Mouse (Mus musculus): ENCODE results near the gene Nabp2. TPM values are rescaled to one million over a fixed set of nuclear protein-coding genes. Genes with fewer than 3 reads are reported as not detected.

Gene Nabp2
- 29.8 and 32.6 TPM in 2 replicates for polyA plus RNA-seq (2012; rRNA removed)

DNA sequence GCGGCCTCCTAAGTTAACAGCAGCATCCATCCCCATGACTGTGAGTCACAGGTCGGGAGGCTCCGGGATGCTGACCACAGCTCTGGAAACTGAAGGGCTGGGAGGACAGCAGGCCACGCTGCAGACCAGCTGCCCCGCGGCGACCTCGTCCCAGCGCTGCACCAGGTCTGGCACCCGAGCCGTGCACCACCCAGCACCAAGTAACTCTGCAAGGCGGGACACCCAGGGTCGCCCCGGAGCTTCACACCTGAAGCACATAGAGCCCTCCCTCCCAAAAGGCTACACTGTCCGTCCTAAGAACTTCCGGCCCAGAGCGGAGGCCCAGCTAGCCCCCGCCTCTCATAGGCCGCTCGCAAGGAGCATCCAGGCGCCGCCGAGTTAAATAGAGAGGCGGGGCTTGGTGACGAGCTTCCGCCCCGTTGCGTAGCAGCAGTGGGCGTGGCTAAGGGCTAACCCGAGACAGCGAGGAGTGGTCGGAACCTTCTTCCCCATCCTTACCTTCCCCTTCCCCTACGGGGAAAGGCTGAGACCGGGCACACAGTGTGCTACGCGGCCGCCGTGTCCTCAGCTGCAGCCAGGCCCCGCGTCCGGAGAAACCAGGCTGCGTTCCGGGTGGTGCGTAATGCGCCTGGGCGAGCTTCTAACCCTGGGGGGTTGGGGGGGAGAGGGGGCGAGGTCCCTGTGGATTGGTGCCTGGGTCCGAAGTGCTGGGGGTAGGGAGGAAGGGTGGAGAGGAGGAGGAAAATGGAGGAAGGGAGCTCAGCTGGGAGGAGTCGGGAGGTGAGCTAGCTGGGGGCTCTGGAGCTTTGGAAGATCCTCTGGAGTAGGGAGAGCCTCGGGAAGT, at the start of gene Nabp2, which contains the start of gene Rnf41:
Nabp2 (minus strand) TSS at position 282 of the 844 bp plus-strand sequence.
Rnf41 (plus strand) TSS at position 447 of the 844 bp plus-strand sequence.
- DNase-seq (ENCODE audit: low read depth), result peak; percentile 62

DNA sequence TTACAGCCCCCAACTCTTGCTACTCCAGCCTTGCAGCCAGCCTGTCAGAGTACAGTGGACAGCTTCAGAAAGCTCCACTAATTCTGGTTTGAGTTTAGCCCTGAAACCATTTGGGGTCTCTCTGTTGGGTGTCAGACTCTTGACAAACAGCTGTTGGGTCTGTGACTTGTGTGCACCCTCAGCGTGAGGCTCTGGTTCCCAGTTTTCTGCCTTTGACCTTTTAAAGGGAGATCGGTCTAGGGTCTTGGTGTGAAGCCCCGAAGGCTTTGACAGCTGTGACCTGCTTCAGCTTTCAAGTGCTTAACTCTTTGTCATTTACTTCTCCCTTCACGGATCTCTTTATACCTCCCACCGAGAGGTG, 49.0 kb upstream of the Nabp2 start:
- no peak for DNase-seq (ENCODE audit: low read depth)

DNA sequence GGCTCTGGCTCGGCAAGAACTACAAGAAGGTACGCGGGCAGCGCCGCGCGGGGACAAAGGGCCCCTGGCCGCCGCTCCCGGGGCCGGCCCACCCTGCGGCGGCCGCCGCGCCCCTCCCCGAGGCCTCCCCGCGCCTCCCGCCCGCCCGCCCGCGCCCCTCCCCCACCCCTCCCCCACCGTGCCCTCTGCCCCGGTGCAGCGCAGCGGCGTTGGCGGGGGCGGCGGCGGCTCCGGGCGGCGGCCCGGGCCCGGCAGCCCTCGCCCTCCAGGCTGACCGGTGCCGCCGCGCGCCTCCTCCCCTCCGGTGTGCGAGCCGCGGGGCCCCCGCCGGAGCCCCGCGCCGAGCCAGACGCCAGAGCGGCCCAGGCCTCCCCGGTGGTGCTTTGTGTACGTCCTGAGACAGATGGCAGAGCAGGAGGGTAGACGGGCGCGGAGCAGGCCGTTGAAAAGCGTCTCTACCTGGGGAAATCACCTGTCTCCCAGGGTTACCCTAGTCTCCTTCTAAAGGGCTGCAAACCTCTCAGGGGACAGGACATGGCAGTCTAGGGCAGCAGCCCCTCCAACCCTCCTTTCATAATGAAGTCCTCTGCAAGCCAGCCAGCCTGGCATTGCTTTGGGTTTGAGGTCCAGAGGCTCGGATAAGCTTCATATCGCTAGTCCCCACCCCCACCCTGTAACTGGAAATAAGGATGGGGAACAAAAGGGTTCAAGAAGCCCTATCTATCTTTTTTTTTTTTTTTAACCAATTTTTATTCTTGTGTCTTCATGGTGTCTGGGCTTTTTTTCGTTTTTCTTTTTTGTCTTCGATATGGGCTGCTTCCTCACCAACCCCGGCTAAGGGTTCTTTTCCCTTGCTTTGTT, 48.3 kb upstream of the Nabp2 start:
- DNase-seq (ENCODE audit: low read depth), result no peak

DNA sequence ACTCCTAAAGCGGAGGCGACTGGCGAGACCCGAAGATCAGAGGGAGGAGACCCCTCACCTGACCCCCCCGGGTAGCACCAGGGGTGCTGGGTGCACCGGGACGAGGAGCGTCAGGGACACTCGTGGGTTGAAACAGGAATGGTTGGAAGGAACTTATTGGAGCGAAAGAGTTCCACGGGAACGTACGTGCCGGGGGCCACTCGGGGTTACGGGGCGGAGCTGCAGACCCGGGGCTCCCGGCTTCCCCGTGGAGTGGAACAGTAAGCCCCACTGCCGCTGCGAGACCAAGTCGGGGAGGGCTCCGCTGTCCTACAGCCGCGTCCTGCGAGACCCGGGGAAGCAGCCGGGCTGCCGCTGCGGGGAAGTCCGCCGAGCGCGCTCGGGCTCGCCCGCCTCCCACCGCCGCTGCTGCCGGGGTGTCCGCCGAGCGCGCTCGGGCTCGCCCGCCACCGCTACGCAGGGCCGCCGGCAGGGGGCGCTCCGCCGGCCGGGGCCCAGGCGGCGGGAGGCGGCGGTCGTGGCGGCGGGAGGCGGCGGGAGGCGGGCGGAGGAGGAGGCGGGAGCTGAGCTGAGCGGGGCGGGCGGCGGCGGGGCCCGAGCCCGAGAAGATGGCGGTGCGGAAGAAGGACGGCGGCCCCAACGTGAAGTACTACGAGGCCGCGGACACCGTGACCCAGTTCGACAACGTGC, 47.6 kb upstream of the Nabp2 start, which contains the start of gene Smarcc2:
Smarcc2 (plus strand) TSS at position 530 of the 690 bp plus-strand sequence.
- DNase-seq (ENCODE audit: low read depth), result no peak

DNA sequence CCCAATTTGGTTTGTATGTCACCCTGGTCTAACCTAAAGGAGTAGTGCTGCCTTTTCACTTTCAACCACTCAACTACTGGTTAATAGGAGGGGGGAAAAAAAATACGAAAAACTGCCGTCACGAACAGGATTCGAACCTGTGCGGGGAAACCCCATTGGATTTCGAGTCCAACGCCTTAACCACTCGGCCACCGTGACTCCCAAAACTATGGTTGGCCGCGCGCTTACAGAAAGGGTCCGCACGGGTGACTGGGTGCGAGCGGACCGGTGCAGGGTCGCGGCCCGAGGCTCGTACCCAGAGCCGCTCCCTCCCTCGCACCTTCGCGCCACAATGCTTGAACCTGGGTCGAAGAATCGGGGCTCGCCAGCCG, 47.0 kb upstream of the Nabp2 start:
- DNase-seq (ENCODE audit: low read depth), result no peak

DNA sequence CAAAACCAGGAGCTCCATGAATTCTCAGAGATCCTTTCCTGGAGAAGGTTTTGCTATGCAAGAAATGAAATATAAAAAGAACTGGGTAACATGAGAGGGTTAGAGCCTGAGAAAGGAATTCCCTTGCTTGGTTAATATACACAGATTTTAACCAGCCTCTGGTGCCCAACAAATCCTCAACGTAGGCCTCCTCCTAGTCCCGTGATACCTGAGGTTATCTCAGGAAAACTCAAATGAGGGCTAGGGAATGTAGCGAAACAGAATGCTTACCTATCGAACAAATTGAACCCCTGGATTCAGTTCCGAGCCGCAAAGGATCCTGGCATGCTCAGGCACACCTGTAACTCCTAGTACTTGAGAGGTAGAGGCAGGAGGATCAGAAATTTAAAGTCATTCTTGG, 46.4 kb upstream of the Nabp2 start:
- no peak for DNase-seq (ENCODE audit: low read depth)

DNA sequence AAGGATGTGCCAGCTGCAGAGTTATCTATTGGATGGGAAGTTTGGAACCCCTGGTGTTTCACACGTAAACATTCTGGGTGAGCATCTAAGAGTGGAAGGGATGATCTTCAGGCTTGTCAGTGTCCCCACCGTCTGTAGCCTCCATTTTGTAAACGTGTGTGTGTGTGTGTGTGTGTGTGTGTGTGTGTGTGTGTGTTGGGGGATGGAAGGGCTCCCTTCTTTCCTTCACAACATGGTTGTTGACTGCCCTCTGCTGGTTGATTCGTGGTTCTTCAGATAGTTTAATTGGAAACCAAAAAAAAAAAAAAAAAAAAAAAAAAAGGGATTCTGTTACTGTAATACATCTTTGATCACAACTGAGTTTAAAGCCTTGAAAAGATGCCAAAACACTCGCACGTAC, 44.0 kb upstream of the Nabp2 start:
- no peak for DNase-seq (ENCODE audit: low read depth)

DNA sequence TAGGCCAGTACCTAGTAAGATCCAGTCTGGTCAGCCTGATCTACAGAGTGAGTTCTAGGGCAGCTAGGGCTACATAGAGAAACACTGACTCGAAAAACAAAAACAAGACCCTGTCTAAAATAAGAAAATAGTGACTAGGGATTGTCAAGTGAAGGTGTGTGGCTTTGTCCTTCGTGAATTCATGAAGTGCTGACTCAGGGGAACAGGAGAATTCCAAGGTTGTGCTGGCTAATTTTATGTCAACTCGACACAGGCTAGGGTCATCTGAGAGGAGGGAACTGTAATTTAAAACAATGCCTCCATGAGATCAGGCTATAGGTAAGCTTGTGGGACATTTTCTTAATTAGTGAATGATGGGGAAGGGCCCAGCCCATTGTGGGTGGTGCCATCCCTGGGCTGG, 43.2 kb upstream of the Nabp2 start:
- no peak for DNase-seq (ENCODE audit: low read depth)

DNA sequence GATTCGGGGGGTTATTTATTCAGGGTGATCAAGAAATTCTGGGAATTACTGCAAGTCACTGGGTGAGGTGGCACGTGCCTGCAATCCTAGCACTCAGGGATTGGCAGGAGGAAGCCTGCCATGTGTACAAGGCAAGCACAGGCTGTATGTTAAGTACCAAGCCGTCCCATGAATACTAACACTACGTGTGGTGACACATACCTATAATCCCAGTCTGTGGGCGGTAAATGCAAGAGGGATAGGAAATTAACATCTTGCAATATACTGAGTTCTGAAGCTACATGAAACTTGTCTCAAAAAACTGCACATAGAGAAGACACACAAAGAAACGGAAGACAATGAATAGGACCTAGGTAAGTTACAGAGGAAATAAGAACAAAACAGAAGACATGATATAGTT, 39.7 kb upstream of the Nabp2 start:
- DNase-seq (ENCODE audit: low read depth), result peak; percentile 92

DNA sequence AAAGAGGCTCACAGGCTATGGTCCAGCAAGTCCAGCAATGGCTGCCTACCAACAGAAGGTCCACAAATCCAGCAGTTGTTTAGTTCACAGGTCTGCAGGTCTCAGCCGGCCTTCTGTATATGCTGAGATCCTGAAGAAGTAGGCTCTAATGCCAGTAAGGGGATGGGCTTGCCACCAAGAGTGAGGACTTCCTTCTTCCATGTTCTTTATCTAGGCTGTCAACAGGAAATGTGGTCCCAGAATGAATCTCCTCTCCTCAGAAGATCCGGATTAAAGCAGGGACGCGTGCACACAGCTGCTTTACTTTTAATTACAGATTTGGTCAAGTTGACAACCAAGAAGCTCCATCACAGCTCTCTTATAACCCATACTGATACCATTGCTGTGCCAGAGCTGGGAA, 34.1 kb upstream of the Nabp2 start:
- DNase-seq (ENCODE audit: low read depth), result no peak

DNA sequence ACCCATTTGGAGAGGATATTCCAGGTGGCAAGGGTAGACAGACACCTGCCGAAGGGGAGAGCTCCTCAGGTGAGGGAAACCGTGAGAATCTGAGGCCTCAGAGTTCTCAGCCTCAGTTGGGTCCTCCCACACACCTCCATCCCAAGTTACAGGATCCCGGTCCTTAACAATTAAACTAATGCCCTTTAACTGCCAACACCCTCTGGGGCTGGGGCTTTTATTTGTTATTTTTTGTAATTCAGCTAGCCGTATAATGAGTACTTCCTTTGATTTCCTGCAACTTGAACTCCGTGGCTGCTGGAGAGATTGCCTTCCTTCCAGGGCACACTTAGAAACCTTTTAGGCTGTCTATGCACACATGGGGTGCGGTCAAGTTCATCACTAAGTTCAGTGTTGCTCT, 33.1 kb upstream of the Nabp2 start:
- no peak for DNase-seq (ENCODE audit: low read depth)

DNA sequence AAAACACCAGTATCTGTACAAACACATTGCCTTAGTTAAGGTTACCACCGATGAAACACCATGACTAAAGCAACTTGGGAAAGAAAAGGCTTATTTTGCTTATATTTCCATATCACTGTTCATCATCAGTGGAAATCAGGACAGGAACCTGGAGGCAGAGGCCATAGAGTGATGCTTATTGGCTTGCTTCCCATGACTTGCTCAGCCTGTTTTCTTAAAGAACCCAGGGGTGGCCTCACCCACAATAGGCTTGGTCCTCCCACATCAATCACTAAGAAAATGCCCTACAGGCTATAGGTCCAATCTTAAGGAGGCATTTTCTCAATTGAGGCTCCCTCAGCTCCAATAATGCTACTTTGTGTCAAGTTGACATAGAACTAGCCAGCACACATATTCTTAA, 31.4 kb upstream of the Nabp2 start:
- DNase-seq (ENCODE audit: low read depth), result no peak

DNA sequence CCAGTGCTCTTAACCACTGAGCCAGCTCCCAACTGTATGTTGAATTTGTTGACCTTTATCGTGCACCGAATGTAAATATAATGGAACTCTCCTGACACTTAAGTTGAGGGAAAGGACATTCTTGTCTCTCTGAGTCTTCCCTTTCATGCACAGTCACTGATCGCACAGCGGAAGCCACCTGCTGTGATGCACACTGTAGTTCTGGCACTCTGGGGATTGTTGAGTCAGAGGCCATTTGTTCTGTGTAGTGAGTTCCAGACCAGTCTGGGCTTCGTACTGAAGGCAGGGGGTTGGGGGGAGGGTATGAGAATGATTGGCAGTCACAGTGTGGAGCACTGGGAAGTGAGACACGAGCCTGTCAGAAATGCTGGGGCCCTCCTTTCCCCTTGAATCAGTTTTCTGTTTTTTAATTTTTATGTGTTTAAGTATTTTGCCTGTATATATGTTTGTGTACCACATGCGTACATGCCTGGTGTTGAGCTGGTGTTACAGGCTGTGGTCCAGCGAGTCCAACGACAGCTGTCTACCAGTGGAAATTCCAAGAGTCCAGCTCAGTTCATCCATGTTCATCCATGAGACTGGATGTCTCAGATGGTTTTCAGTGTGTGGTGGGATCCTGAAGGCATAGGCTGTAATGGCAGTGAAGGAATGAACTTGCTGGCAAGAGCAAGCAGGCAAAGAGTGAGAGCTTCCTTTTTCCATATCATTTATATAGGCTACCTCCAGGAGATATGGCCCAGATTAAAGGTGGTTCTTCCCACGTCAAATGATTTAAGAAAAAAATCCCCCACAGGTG, 30.2 kb upstream of the Nabp2 start:
- DNase-seq (ENCODE audit: low read depth), result no peak

DNA sequence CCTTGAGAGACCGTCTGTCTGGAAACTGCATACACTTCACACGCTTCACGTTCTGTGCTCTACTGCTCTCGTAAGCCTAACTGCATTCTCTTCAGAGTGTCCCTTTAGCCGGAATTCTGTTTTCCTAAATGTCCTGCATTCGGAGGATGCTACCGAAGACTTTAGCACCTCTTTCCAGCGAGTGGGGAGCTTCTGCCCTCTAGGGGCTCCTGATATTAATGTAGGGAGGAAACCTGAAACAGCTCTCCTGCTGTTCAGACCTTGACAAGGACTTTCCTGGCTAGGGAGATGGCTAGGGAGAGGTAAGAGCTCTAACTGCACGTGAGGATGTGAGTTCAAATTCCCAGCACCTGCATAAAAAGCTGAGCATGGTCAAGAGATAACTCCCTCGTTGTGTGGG, 29.1 kb upstream of the Nabp2 start:
- no peak for DNase-seq (ENCODE audit: low read depth)

DNA sequence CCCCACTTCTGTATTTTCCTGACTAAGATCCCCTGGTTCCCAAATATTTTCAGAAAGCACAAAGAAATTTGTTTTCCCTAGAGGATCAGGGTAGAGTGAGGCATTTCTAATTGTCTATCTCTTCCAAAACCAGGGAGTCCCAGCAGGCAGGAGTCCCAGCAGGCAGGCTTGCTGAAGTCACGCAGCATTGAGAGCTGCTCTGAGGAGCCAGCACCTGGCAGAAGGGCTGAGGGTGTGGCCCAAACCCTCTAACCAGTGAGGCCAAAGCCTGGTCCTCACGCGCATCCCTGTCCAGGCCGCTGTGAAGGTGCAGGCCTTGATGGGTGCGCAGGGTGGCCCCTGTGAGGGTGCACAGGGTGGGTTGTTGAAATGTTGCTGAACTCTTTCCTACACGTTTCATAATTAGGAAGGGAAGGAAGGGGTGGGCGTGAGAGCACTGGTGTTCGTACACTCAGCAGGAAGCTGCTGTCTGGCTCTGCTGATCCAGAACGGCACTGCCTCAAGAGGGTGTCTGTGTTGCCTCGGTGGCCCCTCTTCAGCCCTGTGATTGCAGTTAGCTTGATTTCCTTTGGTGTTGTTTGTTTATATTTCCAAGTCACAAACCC, 27.5 kb upstream of the Nabp2 start:
- DNase-seq (ENCODE audit: low read depth), result no peak

DNA sequence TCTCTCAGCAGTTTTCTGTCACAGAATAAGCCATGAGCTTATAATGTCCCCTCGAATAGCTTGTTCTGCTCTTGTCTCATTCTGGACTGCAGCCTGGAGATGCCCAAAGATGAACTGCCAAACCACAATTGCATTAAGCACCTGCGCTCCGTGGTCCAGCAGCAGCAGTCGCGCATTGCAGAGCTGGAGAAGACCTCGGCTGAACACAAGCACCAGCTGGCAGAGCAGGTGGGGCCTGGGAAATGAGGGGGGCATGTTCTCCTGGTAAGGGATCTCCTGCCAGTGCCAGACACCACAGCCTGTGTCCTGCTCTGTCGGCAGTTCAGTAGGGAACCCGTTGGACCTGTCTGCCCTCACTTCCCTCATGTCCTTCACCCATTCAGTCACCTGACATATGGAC, 25.1 kb upstream of the Nabp2 start:
- no peak for DNase-seq (ENCODE audit: low read depth)

DNA sequence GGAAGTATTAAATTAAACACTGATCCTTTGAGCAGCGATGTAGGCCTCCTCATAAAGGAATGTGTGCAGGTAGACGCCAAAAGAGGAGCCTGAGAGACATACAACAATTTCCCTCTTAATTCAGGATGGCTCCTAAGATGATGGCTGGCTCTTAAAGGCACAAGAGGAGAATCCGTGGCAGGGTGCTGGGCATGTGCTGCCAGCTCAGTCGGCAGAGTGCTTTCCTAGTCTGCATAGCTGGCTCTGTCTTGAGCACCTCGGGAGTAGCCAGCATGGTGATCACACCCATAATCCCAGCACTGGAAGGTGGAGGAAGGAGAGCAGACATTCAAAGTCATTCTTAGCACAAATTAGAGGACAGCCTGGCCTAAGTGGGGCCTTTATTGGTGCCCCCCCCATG, 24.6 kb upstream of the Nabp2 start:
- no peak for DNase-seq (ENCODE audit: low read depth)

DNA sequence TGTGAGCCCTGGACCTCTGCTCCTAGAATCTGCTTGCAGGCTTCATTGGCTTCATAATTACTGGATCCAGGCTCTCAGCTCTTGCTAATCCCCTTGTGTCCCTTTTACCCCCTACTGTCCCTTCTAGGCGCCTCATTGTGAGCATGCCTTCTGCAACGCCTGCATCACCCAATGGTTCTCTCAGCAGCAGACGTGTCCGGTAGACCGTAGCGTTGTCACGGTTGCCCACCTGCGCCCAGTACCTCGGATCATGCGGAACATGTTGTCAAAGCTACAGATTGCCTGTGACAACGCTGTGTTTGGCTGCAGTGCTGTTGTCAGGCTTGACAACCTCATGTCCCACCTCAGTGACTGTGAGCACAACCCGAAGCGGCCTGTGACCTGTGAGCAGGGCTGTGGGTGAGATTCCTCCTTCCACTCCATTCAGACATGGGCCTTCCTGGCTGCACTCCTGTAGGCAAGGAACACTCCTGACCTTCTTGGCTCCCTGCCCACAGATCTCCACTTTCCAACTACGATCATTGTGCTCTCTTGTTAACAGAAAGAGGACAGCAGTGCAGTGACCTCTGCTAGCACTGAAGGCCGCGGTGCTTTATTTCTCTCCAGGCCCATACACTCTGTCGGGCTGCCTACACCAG, 24.0 kb upstream of the Nabp2 start:
- no peak for DNase-seq (ENCODE audit: low read depth)

DNA sequence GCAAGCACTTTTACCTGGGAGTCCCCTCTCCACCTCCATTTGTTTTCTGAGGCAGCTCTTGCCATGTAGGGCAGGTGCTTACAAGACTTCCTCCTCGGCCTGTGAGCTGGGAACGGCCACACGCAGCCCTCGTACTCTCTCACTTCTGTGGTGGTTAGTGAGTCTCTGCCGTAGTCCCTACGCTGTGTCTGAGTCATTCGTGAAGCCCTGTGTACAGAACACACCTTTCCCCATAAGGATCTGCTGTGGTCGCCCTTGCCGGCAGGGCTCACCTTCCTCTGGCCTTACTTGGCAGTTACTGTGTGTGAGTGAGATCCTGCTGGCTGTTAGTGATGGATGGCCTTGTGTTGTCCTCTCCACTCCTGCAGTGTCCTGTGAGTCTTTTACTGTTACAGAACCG, 23.4 kb upstream of the Nabp2 start:
- no peak for DNase-seq (ENCODE audit: low read depth)

DNA sequence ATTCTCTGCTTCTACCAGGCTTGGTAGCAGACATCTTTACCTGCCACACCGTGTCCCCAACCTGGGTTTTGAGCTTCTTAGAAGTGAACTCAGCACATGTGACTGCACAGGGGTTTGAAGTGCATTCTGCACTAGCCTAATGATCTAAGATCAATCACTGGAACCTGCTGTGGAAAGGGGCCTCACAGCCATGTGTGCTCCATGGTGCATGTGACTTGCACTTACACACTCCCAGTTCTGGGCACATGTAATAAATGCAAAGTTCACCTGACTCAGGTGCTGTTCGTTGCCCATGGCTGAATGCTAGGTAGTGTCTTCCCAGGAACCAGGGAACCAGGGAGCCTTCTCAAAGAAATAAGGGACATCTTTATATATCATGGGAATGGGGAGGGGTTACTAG, 22.1 kb upstream of the Nabp2 start:
- DNase-seq (ENCODE audit: low read depth), result no peak

DNA sequence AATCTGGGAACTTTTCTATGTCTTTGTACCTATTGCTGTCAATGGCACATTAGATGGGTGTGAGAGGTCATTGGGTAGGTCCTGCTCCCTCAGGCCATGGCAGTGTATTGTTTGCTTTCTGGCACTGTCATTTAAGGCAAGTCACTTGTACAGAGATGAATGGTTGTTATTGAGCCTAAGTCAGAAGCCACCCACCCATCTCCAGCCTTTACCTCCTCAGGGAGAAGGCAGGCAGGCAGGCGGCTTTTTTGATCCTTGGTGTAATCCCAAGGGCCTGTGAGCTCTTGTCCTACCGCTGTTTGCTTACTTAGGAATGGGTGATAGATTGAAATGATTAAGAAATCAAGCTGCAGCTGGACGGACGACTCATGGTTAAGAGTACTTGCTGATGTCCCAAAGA, 18.2 kb upstream of the Nabp2 start:
- DNase-seq (ENCODE audit: low read depth), result peak; percentile 75
